In the genomic region with DNA sequence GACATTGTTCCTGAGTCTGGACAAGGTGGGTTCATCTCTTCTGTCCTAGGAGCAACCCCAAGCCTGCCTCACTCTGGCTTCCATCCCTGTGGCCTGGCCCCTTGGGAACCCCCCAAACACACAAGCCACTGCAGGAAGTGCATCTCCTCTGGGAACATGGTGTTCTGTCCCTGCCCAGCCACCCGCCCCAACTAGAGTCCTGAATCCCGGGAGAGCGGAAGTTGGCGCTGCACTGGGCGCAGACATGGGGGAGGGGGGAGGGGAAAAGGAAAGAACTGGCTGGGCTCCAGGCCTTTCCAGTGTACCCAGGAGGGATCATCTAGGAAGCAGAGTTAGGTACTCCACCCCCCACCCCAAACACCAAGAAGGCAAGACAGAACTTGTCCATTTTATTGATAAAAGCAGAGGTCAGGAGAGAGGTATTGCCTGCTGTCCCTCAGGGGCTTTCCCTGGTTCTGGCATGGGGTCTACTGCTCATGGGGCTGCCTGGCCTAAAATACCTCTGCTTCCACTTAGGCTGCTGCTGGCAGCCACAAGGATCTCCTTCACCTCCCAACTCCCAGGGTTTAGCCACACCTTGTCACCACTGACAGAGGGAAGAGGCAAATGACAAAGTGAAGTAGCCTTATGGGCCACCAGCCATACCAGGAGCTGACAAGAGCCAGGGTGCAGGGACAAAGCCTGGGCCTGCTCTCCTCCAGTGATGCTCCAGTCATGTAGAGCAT, we compare ENCODE assay signal across 9 mouse cellular contexts. TPM values are rescaled to one million over a fixed set of nuclear protein-coding genes. Genes with fewer than 3 reads are reported as not detected.
DNase-seq lines count a peak whose midpoint lies in the region; ATAC-seq lines count a peak whose summit lies in the region.
"Had no signal": no experiment of that assay in that cellular context is flagged by ENCODE, and none has a peak within 500 bp of the region (broad histone marks: within the 10 kb centered on the region; RNA-seq: fewer than 3 reads in every experiment).

No protein-coding gene starts in this region.

- H3K27me3 ChIP-seq in lung, embryonic 15.5 days: no peaks in the 10 kb centered on the region
- H3K27me3 ChIP-seq: midbrain, embryonic 12.5 days had no signal

- ATAC-seq in frontal cortex, adult (ENCODE audit: low TSS enrichment): no peak
- ATAC-seq in lung, embryonic 15.5 days (ENCODE audit: borderline replicate concordance, extremely low read depth, low FRiP score, low TSS enrichment): no peak
- no peak for ATAC-seq in megakaryocyte-erythroid progenitor cell, adult 5-6 weeks (replicated peaks; ENCODE audit: low FRiP score, low TSS enrichment, poor library complexity, severe bottlenecking)

- peak overlapping the region; percentile 40; the same call in 1 of the 2 replicates for H3K27ac ChIP-seq in lung, embryonic 15.5 days
- H3K27ac ChIP-seq: midbrain, embryonic 12.5 days had no signal

- DNase-seq in frontal cortex, postnatal 14 days (ENCODE audit: low spot score in 2 of 2): peak; percentile 8 to 9
- DNase-seq in urinary bladder, postnatal 4 days (ENCODE audit: low spot score in 2 of 2): peak; percentile 17 to 58
- DNase-seq in urinary bladder, postnatal 25 days (ENCODE audit: low spot score): no peak
- peak; percentile 74 for DNase-seq in kidney, adult 18-20 months
- no peak for DNase-seq in thymus, postnatal 0 days (ENCODE audit: low spot score)

- H3K9ac ChIP-seq in lung, embryonic 15.5 days: no peak overlapping the region
- H3K9ac ChIP-seq: midbrain, embryonic 12.5 days had no signal

- H3K4me1 ChIP-seq in lung, embryonic 15.5 days: peaks cover 39% of the 10 kb centered on the region

- no peaks in the 10 kb centered on the region for H3K9me3 ChIP-seq in lung, embryonic 15.5 days
- H3K9me3 ChIP-seq: midbrain, embryonic 12.5 days had no signal

- peaks cover 24% of the 10 kb centered on the region for H3K36me3 ChIP-seq in lung, embryonic 15.5 days

- no peak overlapping the region for H3K4me3 ChIP-seq in lung, embryonic 15.5 days
- H3K4me3 ChIP-seq: midbrain, embryonic 12.5 days had no signal

- H3K4me2 ChIP-seq in lung, embryonic 15.5 days: 0 out of 2 replicates have a peak overlapping the region, but pooled peaks have one; percentile 9
- H3K4me2 ChIP-seq: midbrain, embryonic 12.5 days had no signal

- 59% methylated on average over 5 of the region's 5 CpGs for WGBS in lung, embryonic 15.5 days

RNA-seq across cellular contexts. Expression of gene Mxd4, which starts 4.2 kb away (rescaled TPM):
- 44.5 and 50.0 TPM in 2 replicates for polyA plus RNA-seq in lung, embryonic 15.5 days (2015; fragmentation: Nextera tagmentation; extraction: Ambion mirVana)
- total RNA-seq in megakaryocyte-erythroid progenitor cell, adult 5-6 weeks (2014; fragmentation: Nextera tagmentation): 32.3 and 34.4 TPM in 2 replicates
- total RNA-seq in megakaryocyte-erythroid progenitor cell, adult 5-6 weeks (2017): 9.5 and 14.7 TPM in 2 replicates
- 45.3 and 50.3 TPM in 2 replicates for polyA plus RNA-seq in thymus, postnatal 0 days (2015; fragmentation: Nextera tagmentation; extraction: Ambion mirVana)

RNA-seq across cellular contexts. Expression of gene Haus3, which starts 14.0 kb away (rescaled TPM):
- polyA plus RNA-seq in lung, embryonic 15.5 days (2015; fragmentation: Nextera tagmentation; extraction: Ambion mirVana): 42.2 and 43.9 TPM in 2 replicates
- 45.3 and 52.4 TPM in 2 replicates for total RNA-seq in megakaryocyte-erythroid progenitor cell, adult 5-6 weeks (2014; fragmentation: Nextera tagmentation)
- total RNA-seq in megakaryocyte-erythroid progenitor cell, adult 5-6 weeks (2017): 83.0 and 139 TPM in 2 replicates
- polyA plus RNA-seq in thymus, postnatal 0 days (2015; fragmentation: Nextera tagmentation; extraction: Ambion mirVana): 67.1 and 68.3 TPM in 2 replicates

RNA-seq across cellular contexts. Expression of gene Poln, which starts 14.1 kb away (rescaled TPM):
- 0.60 and 1.2 TPM in 2 replicates for polyA plus RNA-seq in lung, embryonic 15.5 days (2015; fragmentation: Nextera tagmentation; extraction: Ambion mirVana)
- 0.26 and 3.1 TPM in 2 replicates for total RNA-seq in megakaryocyte-erythroid progenitor cell, adult 5-6 weeks (2014; fragmentation: Nextera tagmentation)
- total RNA-seq in megakaryocyte-erythroid progenitor cell, adult 5-6 weeks (2017): 2.6 and 6.3 TPM in 2 replicates
- polyA plus RNA-seq in thymus, postnatal 0 days (2015; fragmentation: Nextera tagmentation; extraction: Ambion mirVana): 0.58 and 0.96 TPM in 2 replicates

Comparison
In these comparisons a context has a peak if more than half of its experiments do, and no peak if none do; other contexts are left out.
1. DNase-seq: peak in frontal cortex, postnatal 14 days (2 of 2), urinary bladder, postnatal 4 days (2 of 2) and kidney, adult 18-20 months (single experiment); none in urinary bladder, postnatal 25 days (single experiment) and thymus, postnatal 0 days (single experiment).